Mouse (Mus musculus) ES-Bruce4 (cell line): Measurements from ENCODE around the gene Drd1. TPM values are rescaled to one million over a fixed set of nuclear protein-coding genes. Genes with fewer than 3 reads are reported as not detected.
A peak's percentile ranks its signal among the peaks of the same experiment; 100 is the strongest.

Source experiments
- H3K27ac ChIP-seq: 2 replicates; pipeline ENCODE4 v1.5.1; 2012; ENCODE audit warnings: low read length, inconsistent platforms; ENCODE audit not compliant: insufficient read depth
- H3K27me3 ChIP-seq: 2 replicates; pipeline ENCODE4 v1.6.1; 2012; ENCODE audit warnings: mild to moderate bottlenecking, low read length, inconsistent platforms; ENCODE audit not compliant: control insufficient read depth, poor library complexity, insufficient read depth, severe bottlenecking
- H3K36me3 ChIP-seq: 2 replicates; pipeline ENCODE4 v1.6.1; 2012; ENCODE audit warnings: inconsistent platforms, mild to moderate bottlenecking, low read length, moderate library complexity; ENCODE audit not compliant: control insufficient read depth, poor library complexity, insufficient read depth, severe bottlenecking
- H3K4me1 ChIP-seq: one replicate; pipeline ENCODE4 v1.8.1; 2011; ENCODE audit warnings: low read length; ENCODE audit not compliant: control insufficient read depth, insufficient read depth
- H3K4me3 ChIP-seq: 2 replicates; pipeline ENCODE4 v1.5.1; 2011; ENCODE audit warnings: low read depth, mild to moderate bottlenecking, low read length
- H3K9ac ChIP-seq: 2 replicates; pipeline ENCODE4 v1.6.1; 2012; ENCODE audit warnings: low read depth, mild to moderate bottlenecking, inconsistent platforms; ENCODE audit not compliant: poor library complexity, severe bottlenecking
- H3K9me3 ChIP-seq: replicated peaks from 2 replicates; pipeline ENCODE4 v1.6.1; 2012; ENCODE audit warnings: mild to moderate bottlenecking, low read length, inconsistent platforms; ENCODE audit not compliant: control insufficient read depth, poor library complexity, insufficient read depth, severe bottlenecking
- CTCF ChIP-seq: IDR thresholded peaks from one replicate; pipeline ENCODE4 v1.8.1; 2011; ENCODE audit warnings: low read depth, low read length
- EP300 ChIP-seq: IDR thresholded peaks from 2 replicates; pipeline ENCODE4 v1.6.1; 2011; ENCODE audit warnings: low read depth, low read length; ENCODE audit not compliant: insufficient read depth
- POLR2A ChIP-seq: IDR thresholded peaks from one replicate; pipeline ENCODE4 v1.8.1; 2011; ENCODE audit warnings: low read length; ENCODE audit not compliant: insufficient read depth
- polyA plus RNA-seq: library from polyadenylated mRNA; stranded (reverse); fragments of >200 nt; gene quantifications from 2 replicates; pipeline ENCODE4 v1.2.4, GENCODE M21; 2011; ENCODE audit warnings: low read depth; ENCODE audit not compliant: missing spikeins, insufficient read depth, insufficient read length

Drd1 gene
- polyA plus RNA-seq, 1 experiment = not detected

DNA sequence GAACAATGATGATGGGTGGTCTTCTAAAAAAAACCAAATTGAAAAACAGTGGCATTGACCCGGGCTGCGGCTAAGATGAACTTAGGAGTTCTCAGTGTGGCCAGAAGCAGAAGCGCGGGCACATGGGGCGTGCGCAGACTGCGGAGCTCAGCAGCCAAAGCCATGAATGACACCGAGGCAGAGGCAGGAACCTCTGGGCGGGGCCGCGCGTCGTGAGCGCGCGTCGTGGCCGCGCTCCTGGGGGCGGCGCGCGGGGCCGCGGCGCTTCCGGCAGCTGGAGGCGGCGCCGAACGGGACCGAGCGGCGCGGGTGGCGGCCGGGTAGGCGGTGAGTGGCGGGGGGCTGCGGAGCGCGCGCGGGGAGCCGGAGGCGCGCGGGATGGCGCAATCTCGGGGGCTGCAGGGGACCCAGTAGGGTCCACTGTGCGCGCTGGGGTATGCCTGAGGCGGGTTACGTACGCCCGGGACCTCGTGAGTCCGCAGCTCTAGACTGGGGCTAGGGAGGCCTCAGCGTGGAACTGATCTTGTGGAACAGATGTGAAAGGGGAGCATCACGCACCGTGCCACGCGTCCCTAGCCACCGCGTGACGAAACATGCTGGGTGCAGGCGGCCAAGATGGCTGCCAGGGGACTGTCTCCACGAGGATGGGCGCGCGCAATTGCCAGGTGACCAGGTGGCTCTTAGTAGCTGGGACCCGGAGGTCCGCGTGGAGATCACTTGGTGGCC is 16.3 kb upstream of the Drd1 start, which contains the start of gene Sfxn1:
TSS of gene Sfxn1 (plus strand) at position 264 of the 726 bp plus-strand sequence.
- peak within 1 kb of the TSS; percentile 62 for H3K9ac ChIP-seq
- TF ChIP-seq CTCF (no peak), EP300 (no peak), POLR2A (no peak)
- H3K4me1 ChIP-seq = no peaks in the 10 kb centered on the region
- H3K27me3 ChIP-seq = no peaks in the 10 kb centered on the region
- H3K9me3 ChIP-seq = no peaks in the 10 kb centered on the region
- H3K27ac ChIP-seq = no peak within 1 kb of the TSS
- H3K4me3 ChIP-seq = peak within 1 kb of the TSS; percentile 77
- H3K36me3 ChIP-seq = no peaks in the 10 kb centered on the region; the same call in 1 of the 2 replicates

DNA sequence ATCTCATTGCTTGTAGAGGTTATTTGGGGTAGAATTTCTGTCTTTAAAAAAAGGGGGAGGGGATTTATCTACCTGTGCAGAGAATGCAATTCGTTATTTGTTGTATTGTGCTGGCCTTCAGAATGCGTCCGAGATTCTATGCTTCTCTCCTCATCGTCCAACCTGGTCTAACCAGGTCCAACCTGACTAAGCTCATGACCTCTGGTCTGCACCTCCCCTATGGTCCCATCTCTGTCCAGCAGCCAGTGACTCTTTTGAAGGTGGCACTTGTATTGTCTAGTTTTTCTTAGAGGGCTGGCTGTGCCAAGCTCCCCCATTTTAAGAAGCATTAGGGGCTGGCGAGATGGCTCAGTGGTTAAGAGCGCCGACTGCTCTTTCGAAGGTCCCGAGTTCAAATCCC is 15.5 kb upstream of the Drd1 start:
- H3K27me3 ChIP-seq = no peaks in the 10 kb centered on the region
- no peak overlapping the region for H3K27ac ChIP-seq
- no peaks in the 10 kb centered on the region for H3K36me3 ChIP-seq
- no peak overlapping the region for H3K4me3 ChIP-seq
- H3K4me1 ChIP-seq = no peaks in the 10 kb centered on the region
- H3K9me3 ChIP-seq = no peaks in the 10 kb centered on the region
- no peak overlapping the region for H3K9ac ChIP-seq
- no peak for TF ChIP-seq EP300
- TF ChIP-seq CTCF = no peak
- no peak for TF ChIP-seq POLR2A

DNA sequence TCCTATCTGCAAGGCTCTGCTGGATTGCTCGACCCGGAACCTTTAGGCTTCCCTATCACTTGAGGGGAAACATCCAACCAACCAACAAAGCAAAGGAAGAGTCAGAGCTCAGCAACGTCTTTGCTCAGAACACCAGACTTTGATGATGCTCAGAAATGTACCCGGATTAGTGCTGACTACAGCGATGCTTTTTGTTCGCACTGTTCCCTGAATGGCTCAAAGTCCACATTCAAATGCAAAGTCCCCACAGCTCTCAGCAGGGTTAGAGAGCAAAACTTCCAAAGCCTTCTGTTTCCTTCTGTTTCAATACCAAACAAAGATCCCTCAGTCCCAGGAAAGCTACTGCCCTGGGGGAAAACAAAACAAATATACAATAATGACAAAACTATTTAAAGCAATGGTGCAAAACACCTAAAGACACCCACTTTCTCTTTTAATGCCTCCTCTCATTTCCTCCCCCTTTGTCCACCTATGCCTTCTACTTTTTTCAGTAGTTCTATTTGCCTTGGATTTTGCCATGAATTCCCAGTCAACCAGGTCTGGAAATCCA is 12.2 kb upstream of the Drd1 start:
- H3K4me1 ChIP-seq = no peaks in the 10 kb centered on the region
- H3K27me3 ChIP-seq = no peaks in the 10 kb centered on the region
- no peak overlapping the region for H3K4me3 ChIP-seq
- 0 out of 2 replicates have a peak overlapping the region, but pooled peaks have one; percentile 26 for H3K27ac ChIP-seq
- no peaks in the 10 kb centered on the region for H3K9me3 ChIP-seq
- TF ChIP-seq CTCF = no peak
- TF ChIP-seq EP300 = no peak
- no peak for TF ChIP-seq POLR2A
- H3K36me3 ChIP-seq = no peaks in the 10 kb centered on the region
- no peak overlapping the region for H3K9ac ChIP-seq

DNA sequence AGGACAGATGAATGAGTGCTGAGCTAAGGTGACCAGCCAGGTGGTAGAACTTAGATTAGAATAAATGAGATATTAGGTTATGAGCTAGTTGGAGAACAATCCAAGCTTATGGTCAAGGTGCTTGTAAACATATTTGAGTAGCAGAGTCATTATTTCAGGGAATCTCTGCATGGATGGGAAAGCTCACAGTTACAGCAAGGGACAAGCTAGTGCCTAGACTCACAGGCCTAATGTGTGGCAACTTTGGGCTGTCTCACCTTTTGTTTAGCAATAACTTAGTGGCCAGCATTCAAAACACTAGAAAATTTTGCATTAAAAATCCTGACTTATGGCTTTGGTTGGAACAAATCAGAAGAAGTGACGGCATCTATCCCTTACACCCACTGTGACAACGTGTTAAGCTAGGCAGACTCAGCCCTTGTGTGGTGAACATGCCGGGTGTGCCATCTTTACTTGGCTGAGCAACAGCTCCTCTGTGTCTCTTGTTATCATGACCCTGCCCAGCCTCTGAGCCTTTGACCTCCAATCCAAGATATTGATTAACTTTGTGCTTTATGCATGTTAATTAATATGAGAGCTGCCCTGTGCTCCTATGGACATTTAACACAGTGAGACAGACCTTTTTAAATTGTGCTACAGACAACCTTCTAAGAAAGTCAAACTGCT is 10.7 kb upstream of the Drd1 start:
- TF ChIP-seq EP300 (no peak), POLR2A (no peak), CTCF (no peak)
- Histone ChIP-seq H3K4me1 (no peaks in the 10 kb centered on the region), H3K36me3 (no peaks in the 10 kb centered on the region), H3K9ac (no peak overlapping the region), H3K9me3 (no peaks in the 10 kb centered on the region), H3K27me3 (no peaks in the 10 kb centered on the region), H3K27ac (no peak overlapping the region), H3K4me3 (no peak overlapping the region)

DNA sequence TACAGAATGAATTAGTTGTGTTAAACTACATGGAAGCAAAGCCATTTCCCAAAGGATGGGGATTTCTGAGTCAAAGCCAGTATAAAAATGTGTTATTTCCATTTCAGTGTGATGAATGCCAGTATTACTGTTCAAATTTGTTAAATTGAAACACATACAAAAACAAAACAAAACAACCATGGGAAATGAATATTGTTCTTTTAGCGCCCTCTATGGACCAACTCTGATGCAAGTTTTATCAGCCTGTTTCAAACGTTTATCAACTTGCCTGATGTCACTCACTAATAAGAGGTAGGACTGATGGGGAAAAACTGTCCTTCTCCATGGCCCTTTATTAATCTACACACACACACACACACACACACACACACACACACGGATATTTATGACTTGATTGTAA is 7.8 kb upstream of the Drd1 start:
- no peak overlapping the region for H3K9ac ChIP-seq
- 0 out of 2 replicates have a peak, but pooled peaks cover 2% of the 10 kb centered on the region for H3K27me3 ChIP-seq
- TF ChIP-seq CTCF = no peak
- no peaks in the 10 kb centered on the region for H3K36me3 ChIP-seq
- H3K4me1 ChIP-seq = no peaks in the 10 kb centered on the region
- no peak overlapping the region for H3K4me3 ChIP-seq
- no peaks in the 10 kb centered on the region for H3K9me3 ChIP-seq
- H3K27ac ChIP-seq = no peak overlapping the region

DNA sequence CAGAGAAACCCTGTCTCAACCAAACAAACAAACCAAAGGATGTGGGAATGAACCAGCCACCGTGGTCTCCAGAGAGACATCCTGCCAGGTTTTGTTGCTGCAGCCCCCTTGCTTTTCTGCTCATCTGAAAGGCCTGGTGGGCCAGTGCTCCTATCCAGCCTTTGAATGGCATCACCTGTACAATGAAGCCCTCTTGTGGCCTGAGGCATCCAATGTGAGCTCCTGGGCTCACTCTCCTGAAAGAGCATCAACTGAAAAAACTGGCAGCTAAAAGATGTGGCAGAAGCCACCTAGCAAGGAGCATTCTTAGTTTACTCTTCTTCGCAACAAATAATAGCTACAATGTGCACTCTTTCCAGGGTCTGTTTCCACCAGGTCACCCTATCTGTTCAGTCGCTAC is 6.6 kb upstream of the Drd1 start:
- Histone ChIP-seq H3K36me3 (no peaks in the 10 kb centered on the region), H3K4me1 (no peaks in the 10 kb centered on the region), H3K27me3 (peaks cover 3% of the 10 kb centered on the region; the same call in 1 of the 2 replicates), H3K4me3 (no peak overlapping the region), H3K9ac (no peak overlapping the region), H3K27ac (no peak overlapping the region), H3K9me3 (no peaks in the 10 kb centered on the region)
- TF ChIP-seq POLR2A (no peak), CTCF (no peak), EP300 (no peak)
